Mouse (Mus musculus) bone marrow macrophage, adult 2 months (primary cell): ENCODE measurements at regions not wholly inside any gene's neighbourhood (a gene's known extent, or its start where the extent isn't known, plus 50 kb on each side); places are given as distances from the start of the nearest gene placed in this dataset.

Experiments
- CTCF ChIP-seq: IDR thresholded peaks from 2 replicates; pipeline ENCODE4 v1.5.1; 2012; ENCODE audit warnings: low read depth, mild to moderate bottlenecking, low read length, moderate library complexity
- POLR2A ChIP-seq: IDR thresholded peaks from 2 replicates; pipeline ENCODE4 v1.6.1; 2012; ENCODE audit warnings: mild to moderate bottlenecking, low read depth, low read length, borderline replicate concordance

DNA sequence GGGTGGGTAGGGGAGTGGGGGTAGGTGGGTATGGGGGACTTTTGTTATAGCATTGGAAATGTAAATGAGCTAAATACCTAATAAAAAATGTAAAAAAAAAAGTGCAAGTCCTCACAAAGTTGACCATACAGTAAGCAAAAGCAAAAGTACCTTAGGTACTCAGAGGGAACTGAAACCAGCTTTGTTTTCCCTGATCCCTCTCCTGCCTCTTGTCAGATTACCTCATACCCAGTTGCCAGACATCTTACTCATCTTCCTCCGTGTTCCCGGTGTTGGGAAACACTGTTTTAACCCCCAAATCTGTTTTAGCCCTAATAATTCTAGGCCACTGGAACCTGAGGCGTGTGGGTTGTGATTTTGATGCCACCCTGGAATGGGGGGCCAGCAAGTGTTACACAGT lies 56.5 kb upstream of the Slc22a8 start:
- TF ChIP-seq CTCF (no peak), POLR2A (no peak)
